Mouse (Mus musculus) neural tube, embryonic 14.5 days (tissue): ENCODE measurements at regions not wholly inside any gene's neighbourhood (a gene's known extent, or its start where the extent isn't known, plus 50 kb on each side); places are given as distances from the start of the nearest gene placed in this dataset.

Experiments used
- ATAC-seq: fragments of 200-750 bp; cut with Nextera tagmentation; 2 replicates; pipeline ENCODE4 v1.8.0; 2017; ENCODE audit warnings: low read depth, mild to moderate bottlenecking, moderate TSS enrichment, moderate library complexity
- H3K27ac ChIP-seq: fragments of 300-500 bp; sonication (generic); 2 replicates; pipeline ENCODE4 v1.5.1; 2014; ENCODE audit warnings: low read depth, mild to moderate bottlenecking, control low read depth, low read length, moderate library complexity, mixed read lengths
- H3K27me3 ChIP-seq: fragments of 300-500 bp; sonication (generic); 2 replicates; pipeline ENCODE4 v1.6.1; 2014; ENCODE audit warnings: low read length; ENCODE audit not compliant: control insufficient read depth, insufficient read depth
- H3K36me3 ChIP-seq: fragments of 300-500 bp; sonication (generic); 2 replicates; pipeline ENCODE4 v1.6.1; 2014; ENCODE audit warnings: low read length, mixed read lengths; ENCODE audit not compliant: control insufficient read depth, insufficient read depth
- H3K4me1 ChIP-seq: fragments of 300-500 bp; sonication (generic); 2 replicates; pipeline ENCODE4 v1.6.1; 2014; ENCODE audit warnings: low read length; ENCODE audit not compliant: control insufficient read depth, insufficient read depth
- H3K4me2 ChIP-seq: fragments of 300-500 bp; sonication (generic); 2 replicates; pipeline ENCODE4 v1.6.1; 2014; ENCODE audit warnings: mild to moderate bottlenecking, low read depth, low read length, control low read depth
- H3K4me3 ChIP-seq: fragments of 300-500 bp; sonication (generic); 2 replicates; pipeline ENCODE4 v1.5.1; 2014; ENCODE audit warnings: low read depth, low read length, control low read depth, mixed read lengths
- H3K9ac ChIP-seq: fragments of 300-500 bp; sonication (generic); replicated peaks from 2 replicates; pipeline ENCODE4 v1.6.1; 2014; ENCODE audit warnings: low read depth, mild to moderate bottlenecking, control low read depth, low read length, mixed read lengths
- H3K9me3 ChIP-seq: fragments of 300-500 bp; sonication (generic); 2 replicates; pipeline ENCODE4 v1.6.1; 2016; ENCODE audit warnings: low read length; ENCODE audit not compliant: control insufficient read depth
- WGBS: fragments of 180-500 bp; shearing (Covaris S2); extraction: QIAGEN DNeasy Blood & Tissue Kit; methylation state at CpG from one replicate; pipeline ENCODE4 v1.1.7; 2014; 5-methylcytosine and 5-hydroxymethylcytosine counted together

DNA sequence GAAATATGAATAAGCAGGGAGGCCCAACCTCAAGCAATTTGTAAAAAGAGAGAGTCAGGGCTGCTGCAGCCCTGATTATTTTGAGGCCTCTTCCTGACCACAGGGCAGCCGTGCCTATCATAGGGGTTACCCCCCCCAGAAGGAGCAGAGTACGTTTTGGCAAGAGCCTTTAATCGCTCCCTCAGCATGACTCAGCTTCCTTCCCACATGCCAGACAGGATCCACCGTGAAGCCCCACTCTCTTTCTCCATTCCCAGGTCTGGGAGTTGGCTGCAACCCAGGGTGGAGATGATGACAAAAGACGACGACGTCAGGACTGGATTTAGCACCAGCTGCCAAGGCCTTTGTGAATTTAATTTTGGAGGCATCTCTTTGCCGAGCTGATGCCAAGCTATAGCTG, 67.9 kb upstream of the Bace2 start:
- no peaks in the 10 kb centered on the region for H3K27me3 ChIP-seq
- H3K9ac ChIP-seq, result no peak overlapping the region
- peaks cover 10% of the 10 kb centered on the region; the same call in 1 of the 2 replicates for H3K4me1 ChIP-seq
- no peak overlapping the region for H3K27ac ChIP-seq
- H3K36me3 ChIP-seq, result no peaks in the 10 kb centered on the region
- 25% methylated on average over 8 of the region's 8 CpGs for WGBS
- H3K4me2 ChIP-seq, result no peak overlapping the region
- no peaks in the 10 kb centered on the region for H3K9me3 ChIP-seq
- 0 out of 2 replicates have a peak, but pooled peaks have one; percentile 24 for ATAC-seq
- H3K4me3 ChIP-seq, result no peak overlapping the region

DNA sequence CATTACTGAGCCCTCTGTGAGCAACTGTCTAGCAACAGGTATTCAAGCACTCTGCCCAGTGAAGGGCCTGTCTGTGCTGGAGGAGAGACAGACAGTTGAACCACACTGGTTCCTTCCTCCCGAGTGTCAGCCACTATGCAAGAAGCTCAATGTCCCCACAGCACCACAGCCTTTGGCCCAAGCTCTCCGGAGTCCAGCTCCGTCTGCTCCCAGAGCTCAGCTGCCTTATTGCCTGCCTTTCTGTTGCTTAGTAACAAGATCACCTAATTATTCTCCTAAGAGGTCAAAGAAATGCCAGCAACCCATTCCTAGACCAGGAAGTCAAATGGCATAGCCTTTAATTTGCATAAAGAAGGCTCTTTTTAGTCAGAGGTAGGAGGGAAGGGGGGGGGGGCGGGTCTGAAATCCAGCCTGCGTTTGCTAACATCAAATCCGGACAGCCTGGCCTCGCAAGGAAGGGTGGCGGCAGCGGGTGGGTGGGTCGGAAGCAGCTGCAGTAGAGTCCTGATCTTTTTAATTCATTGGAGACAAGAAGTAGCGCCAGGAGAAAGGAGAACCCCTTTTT, 64.0 kb upstream of the Bace2 start:
- H3K4me1 ChIP-seq, result peaks cover 10% of the 10 kb centered on the region; the same call in 1 of the 2 replicates
- H3K9me3 ChIP-seq, result no peaks in the 10 kb centered on the region
- H3K4me3 ChIP-seq, result no peak overlapping the region
- WGBS, result 1% methylated on average over 11 of the region's 11 CpGs
- no peak overlapping the region for H3K9ac ChIP-seq
- peak overlapping the region; percentile 44 for H3K27ac ChIP-seq
- ATAC-seq, result peak; percentile 70
- H3K36me3 ChIP-seq, result no peaks in the 10 kb centered on the region
- H3K4me2 ChIP-seq, result peak overlapping the region; percentile 35; the same call in 1 of the 2 replicates
- no peaks in the 10 kb centered on the region for H3K27me3 ChIP-seq

GRCm38 (mm10) chr16:97293273-97293672, 63.3 kb upstream of the Bace2 start:
- no peaks in the 10 kb centered on the region for H3K9me3 ChIP-seq
- peaks cover 10% of the 10 kb centered on the region; the same call in 1 of the 2 replicates for H3K4me1 ChIP-seq
- 3% methylated on average over 4 of the region's 4 CpGs for WGBS
- H3K4me3 ChIP-seq, result no peak overlapping the region
- H3K27me3 ChIP-seq, result no peaks in the 10 kb centered on the region
- H3K36me3 ChIP-seq, result no peaks in the 10 kb centered on the region
- peak; percentile 81 for ATAC-seq
- H3K4me2 ChIP-seq, result peak overlapping the region; percentile 35; the same call in 1 of the 2 replicates
- peak overlapping the region; percentile 44; the same call in 1 of the 2 replicates for H3K27ac ChIP-seq
- no peak overlapping the region for H3K9ac ChIP-seq

- peaks cover 10% of the 10 kb centered on the region; the same call in 1 of the 2 replicates for H3K4me1 ChIP-seq
- no peaks in the 10 kb centered on the region for H3K9me3 ChIP-seq
- no peaks in the 10 kb centered on the region for H3K36me3 ChIP-seq
- H3K9ac ChIP-seq, result no peak overlapping the region
- no peak overlapping the region for H3K27ac ChIP-seq
- 77% methylated on average over 3 of the region's 3 CpGs for WGBS
- H3K27me3 ChIP-seq, result no peaks in the 10 kb centered on the region
- H3K4me2 ChIP-seq, result no peak overlapping the region
- ATAC-seq, result no peak
- no peak overlapping the region for H3K4me3 ChIP-seq
Measured at GRCm38 (mm10) chr16:97297140-97297539, 59.4 kb upstream of the Bace2 start.

DNA sequence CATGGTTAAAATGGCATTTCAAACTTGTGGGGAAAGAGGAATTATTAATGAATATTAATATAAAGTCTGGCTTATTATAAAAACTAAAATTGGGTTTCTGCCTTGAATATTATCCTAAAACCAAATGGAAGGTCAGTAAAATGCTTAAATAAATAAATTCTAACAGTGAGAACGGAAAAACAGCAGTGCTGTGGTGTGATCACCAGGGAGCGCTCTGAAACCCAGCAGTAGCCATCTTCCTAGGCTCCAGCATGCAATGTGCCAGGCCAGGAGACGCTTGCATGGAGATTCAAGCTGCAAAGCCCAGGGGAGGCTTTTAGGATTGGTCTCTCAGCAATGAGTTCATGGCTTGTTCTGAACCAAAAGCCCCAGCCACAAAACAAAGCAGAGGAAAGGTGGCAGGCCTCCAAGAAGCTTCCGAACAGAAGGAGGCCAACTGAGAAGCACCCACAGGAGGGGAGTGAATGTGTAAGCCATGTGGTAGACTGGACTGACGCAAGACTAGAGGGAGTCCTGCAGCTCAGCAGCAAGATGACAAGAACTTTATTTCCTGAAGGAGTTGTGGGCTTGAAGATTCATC, 52.3 kb upstream of the Bace2 start:
- H3K4me1 ChIP-seq, result no peaks in the 10 kb centered on the region
- H3K27me3 ChIP-seq, result no peaks in the 10 kb centered on the region
- no peak for ATAC-seq
- no peaks in the 10 kb centered on the region for H3K9me3 ChIP-seq
- no peaks in the 10 kb centered on the region for H3K36me3 ChIP-seq
- no peak overlapping the region for H3K4me3 ChIP-seq
- no peak overlapping the region for H3K9ac ChIP-seq
- H3K27ac ChIP-seq, result no peak overlapping the region
- WGBS, result 63% methylated on average over 5 of the region's 5 CpGs
- H3K4me2 ChIP-seq, result no peak overlapping the region
